Mouse (Mus musculus) adrenal gland, postnatal 0 days (tissue): ENCODE measurements around the gene Gid4. TPM values are rescaled to one million over a fixed set of nuclear protein-coding genes. Genes with fewer than 3 reads are reported as not detected.

ENCODE experiments used
- polyA plus RNA-seq: library from polyadenylated mRNA; unstranded; fragments of >200 nt; fragmentation: Nextera tagmentation; extraction: Ambion mirVana; gene quantifications from 2 replicates; pipeline ENCODE4 v1.2.1, GENCODE M21; 2015

Gid4 gene
- 13.4 and 19.4 TPM in 2 replicates for polyA plus RNA-seq

GRCm38 (mm10) chr11:60416963-60417716 is at the start of gene Gid4:
Gid4 (plus strand) TSS chr11:60417145.

GRCm38 (mm10) chr11:60417717-60418472 is 950 bp downstream of the Gid4 start, which contains the start of gene Atpaf2:
Atpaf2 (minus strand) TSS chr11:60418457.

GRCm38 (mm10) chr11:60454080-60454744 is 37.3 kb downstream of the Gid4 start, which contains the start of gene Drg2:
Drg2 (plus strand) TSS chr11:60454591.

GRCm38 (mm10) chr11:60469039-60469438 is 52.1 kb downstream of the Gid4 start, which contains the start of gene Myo15:
Myo15 (plus strand) TSS chr11:60469339.

Other genes starting within 250 kb of the Gid4 start
- 38.7 and 59.4 TPM in 2 replicates for gene Srebf1, start 194.6 kb upstream of the Gid4 start, polyA plus RNA-seq
- 20.9 and 23.0 TPM in 2 replicates for gene Tom1l2, start 64.2 kb upstream of the Gid4 start, polyA plus RNA-seq
- 1.7 and 1.8 TPM in 2 replicates for gene Drc3, start 63.8 kb upstream of the Gid4 start, polyA plus RNA-seq
- 29.5 and 36.3 TPM in 2 replicates for gene Atpaf2, start 1.3 kb downstream of the Gid4 start, polyA plus RNA-seq
- gene Drg2, start 37.4 kb downstream of the Gid4 start, polyA plus RNA-seq = 54.9 and 71.7 TPM in 2 replicates
- gene Myo15, start 52.2 kb downstream of the Gid4 start, polyA plus RNA-seq = 0.17 and 0.39 TPM in 2 replicates
- gene Alkbh5, start 119.2 kb downstream of the Gid4 start, polyA plus RNA-seq = 25.8 and 38.5 TPM in 2 replicates